Mouse (Mus musculus) ES-Bruce4 (cell line): ENCODE data around the gene Gm525.

Source experiments
- CTCF ChIP-seq: IDR thresholded peaks from one replicate; pipeline ENCODE4 v1.8.1; 2011; ENCODE audit warnings: low read depth, low read length
- EP300 ChIP-seq: IDR thresholded peaks from 2 replicates; pipeline ENCODE4 v1.6.1; 2011; ENCODE audit warnings: low read depth, low read length; ENCODE audit not compliant: insufficient read depth

DNA sequence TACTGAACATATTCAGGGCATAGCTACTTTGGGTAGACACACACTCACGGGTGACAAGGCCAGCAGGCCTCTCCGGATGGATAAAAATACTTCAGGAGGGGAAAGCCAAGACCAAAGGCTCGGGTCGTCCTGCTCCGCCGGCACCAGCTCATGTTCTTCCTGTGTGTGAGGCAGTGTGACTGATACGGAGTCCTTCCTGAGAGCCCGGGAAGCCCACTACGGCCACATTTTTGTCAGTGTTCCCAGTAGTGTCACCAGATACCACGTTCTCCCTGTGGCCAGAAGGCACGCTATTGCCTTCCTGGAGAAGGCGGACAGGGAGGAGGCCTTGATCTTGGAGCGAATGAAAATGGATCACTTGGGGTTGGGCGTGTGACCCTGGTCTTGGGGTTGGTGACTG lies 29.5 kb downstream of the Gm525 start:
- TF ChIP-seq EP300, result no peak
- no peak for TF ChIP-seq CTCF
